Mouse (Mus musculus) hindbrain, embryonic 10.5 days (tissue): Measurements from ENCODE around the gene Pced1b. TPM values are rescaled to one million over a fixed set of nuclear protein-coding genes. Genes with fewer than 3 reads are reported as not detected.

Source experiments
- DNase-seq: peaks from one replicate; pipeline ENCODE4 v3.0.0-alpha.2; 2017; ENCODE audit warnings: low spot score
- H3K27ac ChIP-seq: fragments of 300-500 bp; sonication (generic); 2 replicates; pipeline ENCODE4 v1.5.1; 2016; ENCODE audit warnings: mild to moderate bottlenecking, moderate library complexity
- H3K27me3 ChIP-seq: fragments of 300-500 bp; sonication (generic); 2 replicates; pipeline ENCODE4 v1.6.1; 2016; ENCODE audit warnings: mild to moderate bottlenecking; ENCODE audit not compliant: poor library complexity, insufficient read depth, severe bottlenecking
- H3K36me3 ChIP-seq: fragments of 300-500 bp; sonication (generic); 2 replicates; pipeline ENCODE4 v1.6.1; 2016; ENCODE audit warnings: mild to moderate bottlenecking, moderate library complexity
- H3K4me1 ChIP-seq: fragments of 300-500 bp; sonication (generic); replicated peaks from 2 replicates; pipeline ENCODE4 v1.6.1; 2016; ENCODE audit warnings: mild to moderate bottlenecking
- H3K4me3 ChIP-seq: fragments of 300-500 bp; sonication (generic); 2 replicates; pipeline ENCODE4 v1.5.1; 2016; ENCODE audit warnings: mild to moderate bottlenecking, moderate library complexity
- H3K9me3 ChIP-seq: fragments of 300-500 bp; sonication (generic); 2 replicates; pipeline ENCODE4 v1.6.1; 2016; ENCODE audit warnings: mild to moderate bottlenecking, moderate library complexity
- WGBS: fragments of 180-500 bp; shearing (Covaris S2); methylation state at CpG from one replicate; pipeline ENCODE4 v1.1.7; 2016; 5-methylcytosine and 5-hydroxymethylcytosine counted together
- polyA plus RNA-seq: library from polyadenylated mRNA; unstranded; fragments of >200 nt; fragmentation: Nextera tagmentation; extraction: Ambion mirVana; gene quantifications from 2 replicates; pipeline ENCODE4 v1.2.1, GENCODE M21; 2016

The Pced1b gene
- polyA plus RNA-seq, 1 experiment from 2014 or later = 3.5 TPM

DNA sequence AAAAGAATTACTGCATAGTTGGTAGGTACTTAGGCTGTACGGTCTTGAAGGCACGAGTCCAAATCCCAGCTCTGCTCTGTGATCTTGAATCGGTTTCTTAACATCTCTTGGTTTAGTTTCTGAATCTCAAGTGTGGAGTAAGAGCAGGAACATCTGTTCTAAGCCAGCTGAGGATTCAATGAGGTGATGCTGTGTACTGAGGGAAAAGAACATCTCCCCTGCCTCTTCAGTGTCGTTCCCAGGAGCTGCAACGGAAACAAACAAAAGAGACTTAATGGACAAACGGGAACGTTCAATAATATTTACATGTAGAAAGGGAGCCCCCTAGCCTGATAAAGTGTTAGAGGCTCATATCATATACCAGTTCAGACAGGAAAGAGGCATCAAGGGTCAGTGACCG lies 165.4 kb downstream of the Pced1b start:
- DNase-seq = no peak
- Histone ChIP-seq H3K9me3 (peaks cover 4% of the 10 kb centered on the region), H3K4me1 (no peaks in the 10 kb centered on the region), H3K36me3 (no peaks in the 10 kb centered on the region), H3K27me3 (no peaks in the 10 kb centered on the region), H3K27ac (no peak overlapping the region), H3K4me3 (no peak overlapping the region)
- 90% methylated on average over 8 of the region's 8 CpGs for WGBS

DNA sequence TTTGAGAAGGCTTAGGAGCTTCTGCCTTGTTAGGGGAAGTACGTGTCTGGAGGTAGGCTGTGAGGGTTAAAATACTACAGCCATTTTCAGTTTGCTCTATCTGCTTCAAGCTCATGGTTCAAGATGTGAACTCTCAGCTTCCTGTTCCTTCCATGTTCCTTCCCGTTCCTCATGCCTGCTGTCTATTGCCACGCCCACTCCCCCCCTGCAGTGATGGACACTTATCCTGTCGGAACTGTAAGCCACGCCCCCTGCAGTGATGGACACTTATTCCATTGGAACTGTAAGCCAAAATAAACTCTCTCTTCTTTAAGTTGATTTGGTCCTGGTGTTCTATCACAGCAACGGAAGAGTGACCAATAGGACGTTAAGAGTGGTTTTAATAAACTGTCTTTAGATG lies 166.0 kb downstream of the Pced1b start:
- WGBS = 87% methylated on average over 7 of the region's 7 CpGs
- DNase-seq = no peak
- Histone ChIP-seq H3K27ac (no peak overlapping the region), H3K36me3 (no peaks in the 10 kb centered on the region), H3K9me3 (peaks cover 4% of the 10 kb centered on the region), H3K27me3 (no peaks in the 10 kb centered on the region), H3K4me1 (no peaks in the 10 kb centered on the region), H3K4me3 (no peak overlapping the region)

DNA sequence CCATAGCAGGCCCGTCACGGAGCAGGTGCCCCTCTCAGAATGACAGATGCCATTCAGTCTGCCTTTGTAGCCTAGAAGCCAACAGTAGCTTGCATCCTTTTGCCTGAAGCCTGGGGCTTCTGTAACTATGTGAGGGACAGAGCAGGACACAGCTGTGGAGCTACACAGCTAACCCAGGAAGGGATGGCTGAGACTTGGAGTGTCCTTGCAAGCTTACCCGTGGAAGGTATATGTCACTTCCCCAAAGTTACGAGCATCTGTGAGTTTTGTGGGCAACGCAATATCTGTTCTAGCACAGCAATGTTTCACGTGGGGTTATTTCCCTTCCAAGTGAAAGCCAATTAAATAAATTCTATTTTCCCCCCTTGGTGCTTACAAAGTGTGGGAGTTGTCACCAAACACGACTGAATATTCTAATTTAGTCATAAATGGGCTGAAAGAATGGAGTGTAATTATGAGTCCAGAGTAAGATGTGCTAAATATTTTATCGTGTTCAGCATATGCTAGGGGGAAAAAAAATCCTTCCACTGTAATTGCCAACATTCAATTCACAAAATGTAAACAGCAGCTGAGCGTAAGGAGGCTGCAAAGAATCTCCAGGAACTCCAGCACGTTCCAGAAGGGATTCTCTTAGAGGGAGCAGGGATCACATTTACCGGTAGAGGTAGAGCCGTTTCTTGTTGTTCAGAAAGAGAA lies 168.0 kb downstream of the Pced1b start:
- Histone ChIP-seq H3K36me3 (no peaks in the 10 kb centered on the region), H3K27me3 (no peaks in the 10 kb centered on the region), H3K4me3 (no peak overlapping the region), H3K9me3 (peaks cover 4% of the 10 kb centered on the region), H3K4me1 (no peaks in the 10 kb centered on the region), H3K27ac (no peak overlapping the region)
- WGBS = 89% methylated on average over 12 of the region's 12 CpGs
- DNase-seq = no peak

DNA sequence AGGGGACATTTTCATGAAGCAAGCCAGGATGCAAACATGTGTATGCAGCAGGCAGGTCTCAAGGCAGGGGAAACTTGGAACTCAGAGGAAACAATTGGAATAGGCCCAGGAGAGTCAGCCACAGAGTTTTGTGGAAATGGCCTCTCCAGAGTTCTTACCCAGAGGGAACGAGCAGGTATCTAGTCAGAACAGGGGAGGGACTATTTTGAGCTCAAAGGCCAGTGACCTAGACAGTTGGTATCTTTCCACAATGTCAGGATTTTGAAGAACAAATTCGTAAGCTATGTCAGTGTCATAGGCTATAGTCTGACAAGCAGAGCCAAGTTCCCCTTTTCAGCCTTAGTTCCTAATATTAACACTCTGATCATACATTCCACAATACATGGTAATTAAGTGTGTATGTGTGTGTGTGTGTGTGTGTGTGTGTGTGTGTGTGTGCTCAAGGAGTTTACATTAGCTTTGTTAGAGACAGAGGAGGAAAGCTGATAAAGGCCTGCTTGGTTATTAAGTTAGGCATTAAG lies 168.6 kb downstream of the Pced1b start:
- no peaks in the 10 kb centered on the region for H3K4me1 ChIP-seq
- 82% methylated on average over 2 of the region's 2 CpGs for WGBS
- no peak for DNase-seq
- no peak overlapping the region for H3K27ac ChIP-seq
- peaks cover 4% of the 10 kb centered on the region for H3K9me3 ChIP-seq
- H3K4me3 ChIP-seq = no peak overlapping the region
- H3K27me3 ChIP-seq = no peaks in the 10 kb centered on the region
- H3K36me3 ChIP-seq = no peaks in the 10 kb centered on the region

DNA sequence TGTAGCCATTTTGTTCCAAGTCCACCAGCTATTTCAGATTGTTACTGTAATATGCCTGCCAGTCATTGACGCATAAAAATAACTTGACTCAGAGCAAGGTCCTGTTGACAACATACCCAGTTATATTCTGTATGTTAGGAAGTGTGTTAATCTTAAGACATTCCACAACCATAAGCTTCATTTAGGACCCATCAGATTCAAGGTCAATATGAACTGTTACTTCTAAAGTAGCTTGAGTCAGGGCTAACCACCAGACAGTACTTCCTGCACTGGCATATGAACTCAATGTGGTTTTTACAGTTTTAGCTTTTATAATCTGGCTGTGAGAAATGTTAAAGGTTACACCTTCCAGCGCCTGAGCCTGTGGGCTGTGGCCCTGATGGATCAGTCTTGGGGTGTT lies 173.4 kb downstream of the Pced1b start:
- H3K9me3 ChIP-seq = no peaks in the 10 kb centered on the region
- no peak for DNase-seq
- no peaks in the 10 kb centered on the region for H3K4me1 ChIP-seq
- H3K27me3 ChIP-seq = no peaks in the 10 kb centered on the region
- WGBS = 92% methylated on average over 2 of the region's 2 CpGs
- no peaks in the 10 kb centered on the region for H3K36me3 ChIP-seq
- H3K4me3 ChIP-seq = no peak overlapping the region
- H3K27ac ChIP-seq = no peak overlapping the region

DNA sequence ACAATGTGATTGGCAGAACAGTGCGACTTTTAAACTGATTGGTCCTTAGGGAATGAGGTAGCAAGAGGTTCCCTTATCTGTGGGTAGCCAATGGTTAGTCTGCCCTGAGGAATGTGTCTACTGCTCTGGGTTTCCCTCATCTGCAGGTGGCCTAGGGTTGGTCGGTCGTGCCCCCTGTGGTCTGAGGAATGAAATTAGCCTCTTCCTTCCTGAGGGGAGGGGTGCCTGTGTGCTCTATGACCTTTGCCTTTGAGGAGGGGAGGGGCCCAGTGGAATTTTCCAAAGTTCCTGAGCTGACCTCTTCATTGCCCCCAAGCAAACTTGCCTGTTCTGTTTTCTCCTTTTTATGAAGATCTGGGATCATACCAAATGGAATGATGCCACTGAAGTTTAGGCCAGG lies 174.6 kb downstream of the Pced1b start:
- Histone ChIP-seq H3K27me3 (no peaks in the 10 kb centered on the region), H3K9me3 (no peaks in the 10 kb centered on the region), H3K27ac (no peak overlapping the region), H3K36me3 (no peaks in the 10 kb centered on the region), H3K4me3 (no peak overlapping the region), H3K4me1 (no peaks in the 10 kb centered on the region)
- DNase-seq = no peak
- 64% methylated on average over 3 of the region's 3 CpGs for WGBS

DNA sequence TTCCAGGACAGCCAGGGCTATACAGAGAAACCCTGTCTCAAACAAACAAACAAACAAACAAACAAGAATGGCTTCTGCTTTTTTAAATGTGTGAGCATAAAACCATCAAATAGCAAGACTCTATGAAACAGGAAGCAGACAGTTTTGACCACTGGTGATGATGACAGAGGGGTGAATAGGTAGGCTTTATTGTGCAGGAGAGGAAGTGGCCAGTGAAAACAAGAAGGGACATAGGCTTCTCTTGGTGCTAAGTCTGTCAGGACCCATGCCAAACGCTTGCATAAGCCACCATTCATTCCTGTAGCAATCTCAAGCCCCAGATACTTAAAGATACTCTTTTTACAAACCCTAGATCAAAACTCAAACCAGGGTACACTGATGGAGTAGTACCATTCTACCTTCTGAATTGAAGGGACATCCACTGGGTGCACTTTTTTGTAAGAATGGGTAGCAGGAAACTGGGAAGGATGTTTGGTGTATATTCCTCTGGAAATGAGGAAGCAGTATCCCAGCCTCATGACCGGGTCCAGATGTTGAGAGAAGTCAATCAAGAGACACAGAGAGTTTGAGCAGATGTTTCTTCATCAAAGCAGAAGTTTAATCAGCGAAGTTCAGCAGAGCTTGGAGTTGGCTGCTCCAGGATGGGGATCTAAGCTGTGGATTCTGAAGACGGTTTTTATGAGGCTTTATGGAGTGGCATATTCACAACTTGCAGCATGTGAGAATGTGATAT lies 175.5 kb downstream of the Pced1b start:
- no peak overlapping the region for H3K27ac ChIP-seq
- DNase-seq = no peak
- H3K27me3 ChIP-seq = no peaks in the 10 kb centered on the region
- 81% methylated on average over 4 of the region's 4 CpGs for WGBS
- H3K4me1 ChIP-seq = no peaks in the 10 kb centered on the region
- H3K4me3 ChIP-seq = no peak overlapping the region
- H3K36me3 ChIP-seq = no peaks in the 10 kb centered on the region
- no peaks in the 10 kb centered on the region for H3K9me3 ChIP-seq

DNA sequence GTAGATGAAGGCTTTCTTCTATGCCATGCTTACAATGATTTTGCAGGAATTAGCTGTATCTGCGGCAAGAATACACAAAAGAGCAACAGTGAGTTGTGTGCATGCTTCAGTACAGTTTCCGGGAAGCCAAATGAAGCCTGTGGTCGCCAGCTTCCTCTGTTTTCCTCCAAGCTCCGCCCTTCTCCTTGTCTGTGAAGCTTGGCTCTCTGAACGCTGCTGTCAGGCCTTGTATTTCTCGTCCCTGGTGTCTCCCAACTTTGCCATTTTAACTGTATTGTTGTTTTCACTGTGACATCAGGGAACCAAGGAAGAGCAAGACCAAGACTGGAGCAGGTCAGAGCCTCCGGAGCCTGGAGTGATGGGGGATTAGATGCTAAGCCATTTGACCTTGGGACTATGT lies 177.5 kb downstream of the Pced1b start:
- 69% methylated on average over 7 of the region's 7 CpGs for WGBS
- no peak overlapping the region for H3K4me3 ChIP-seq
- no peaks in the 10 kb centered on the region for H3K4me1 ChIP-seq
- no peaks in the 10 kb centered on the region for H3K36me3 ChIP-seq
- no peak for DNase-seq
- no peaks in the 10 kb centered on the region for H3K9me3 ChIP-seq
- H3K27me3 ChIP-seq = no peaks in the 10 kb centered on the region
- no peak overlapping the region for H3K27ac ChIP-seq

DNA sequence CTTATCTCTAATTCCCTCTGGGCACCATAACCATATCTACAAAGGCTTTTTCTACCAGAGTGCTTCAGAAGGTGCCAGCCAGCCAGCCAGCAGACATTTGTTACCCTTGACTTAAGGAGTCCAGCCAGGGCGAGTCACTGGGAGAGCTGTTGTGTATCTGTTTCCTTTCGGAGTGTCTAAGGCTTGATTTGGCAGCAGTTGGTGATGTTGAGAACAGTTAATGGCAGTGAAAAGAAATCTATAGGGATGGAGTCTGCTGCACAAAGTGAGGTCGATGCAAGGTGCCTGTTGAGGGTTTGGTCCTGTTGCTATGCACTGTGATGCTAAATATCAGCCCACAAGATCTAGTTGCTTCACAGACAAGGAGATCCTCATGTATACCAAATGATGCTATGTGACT lies 178.1 kb downstream of the Pced1b start:
- Histone ChIP-seq H3K27me3 (no peaks in the 10 kb centered on the region), H3K4me3 (no peak overlapping the region), H3K36me3 (no peaks in the 10 kb centered on the region), H3K4me1 (no peaks in the 10 kb centered on the region), H3K27ac (no peak overlapping the region), H3K9me3 (no peaks in the 10 kb centered on the region)
- WGBS = 92% methylated on average over 3 of the region's 3 CpGs
- DNase-seq = no peak

DNA sequence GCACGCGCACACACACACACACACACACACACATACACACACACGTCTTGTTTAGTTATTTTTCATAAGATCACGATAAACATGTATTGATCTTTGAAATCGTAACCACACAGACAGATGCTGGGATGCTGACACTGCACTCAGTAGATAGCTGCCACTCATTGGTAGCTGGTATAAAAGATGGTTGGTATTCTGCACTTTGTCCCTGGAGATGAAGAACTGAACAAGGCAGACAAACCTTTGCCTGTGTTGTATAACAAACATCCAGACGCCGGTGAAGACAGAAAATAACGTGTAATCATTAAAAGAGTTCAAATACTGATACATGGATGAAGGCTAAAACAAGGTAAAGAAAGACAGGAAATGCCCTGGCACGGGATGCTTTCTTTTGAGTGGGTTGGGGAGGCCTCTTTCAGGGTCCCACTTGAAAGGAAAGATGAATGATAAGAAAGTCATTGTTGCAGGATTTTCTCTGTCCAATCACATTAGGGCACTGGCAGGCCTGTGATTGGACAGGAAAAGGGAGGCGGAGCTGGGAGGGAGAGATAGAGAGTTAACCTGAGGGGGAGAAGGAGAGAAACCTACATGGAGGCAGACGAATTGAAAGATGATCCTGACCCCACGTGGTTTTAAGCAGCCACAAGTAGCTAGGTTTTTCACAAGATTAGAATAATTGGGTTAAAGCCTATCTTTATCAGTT lies 182.4 kb downstream of the Pced1b start:
- no peak for DNase-seq
- Histone ChIP-seq H3K9me3 (no peaks in the 10 kb centered on the region), H3K4me1 (no peaks in the 10 kb centered on the region), H3K4me3 (no peak overlapping the region), H3K27me3 (no peaks in the 10 kb centered on the region), H3K27ac (no peak overlapping the region), H3K36me3 (no peaks in the 10 kb centered on the region)
- 89% methylated on average over 12 of the region's 12 CpGs for WGBS

DNA sequence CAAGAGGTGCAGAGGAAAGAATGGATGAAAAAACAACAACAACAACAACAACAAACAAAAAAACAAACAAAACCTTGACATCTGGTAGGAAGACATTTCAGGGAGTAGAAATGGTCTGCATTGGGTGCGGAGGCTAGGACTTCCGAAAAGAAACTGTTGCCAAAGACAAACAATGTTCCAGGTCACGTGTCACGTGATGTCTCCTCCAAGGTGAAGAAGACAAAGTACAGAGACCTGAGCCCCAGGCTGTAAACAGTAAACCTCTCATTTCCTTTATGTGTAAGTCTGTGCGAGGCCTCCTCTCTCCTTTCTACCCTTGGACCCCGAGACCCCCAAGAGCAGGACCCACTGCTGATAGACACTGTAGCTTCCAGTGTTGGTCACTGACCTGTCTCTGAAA lies 184.6 kb downstream of the Pced1b start:
- Histone ChIP-seq H3K4me3 (no peak overlapping the region), H3K36me3 (no peaks in the 10 kb centered on the region), H3K27me3 (no peaks in the 10 kb centered on the region), H3K9me3 (no peaks in the 10 kb centered on the region; the same call in 1 of the 2 replicates), H3K4me1 (no peaks in the 10 kb centered on the region), H3K27ac (no peak overlapping the region)
- no peak for DNase-seq
- 93% methylated on average over 6 of the region's 6 CpGs for WGBS

DNA sequence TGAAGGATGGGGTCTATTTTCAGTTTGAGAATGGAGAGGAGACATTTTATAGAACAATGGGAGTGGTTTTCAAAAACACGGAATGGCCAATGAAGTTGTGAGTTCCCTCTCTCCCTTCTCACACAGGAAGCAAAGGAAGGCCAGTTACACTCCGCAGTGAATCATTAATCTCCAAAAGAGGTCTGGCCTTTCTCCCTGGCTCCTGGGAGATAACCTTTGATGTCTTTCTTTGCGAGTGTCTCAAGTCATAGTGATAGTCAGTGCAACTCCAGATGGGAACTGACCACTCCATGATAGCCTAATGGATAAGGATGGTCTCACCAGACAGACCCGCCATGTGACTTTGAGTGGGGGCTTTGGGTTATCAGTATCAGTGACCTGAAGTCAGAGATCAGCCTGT lies 185.3 kb downstream of the Pced1b start:
- no peaks in the 10 kb centered on the region for H3K36me3 ChIP-seq
- DNase-seq = no peak
- H3K4me3 ChIP-seq = no peak overlapping the region
- WGBS = 65% methylated on average over 4 of the region's 4 CpGs
- H3K4me1 ChIP-seq = no peaks in the 10 kb centered on the region
- no peaks in the 10 kb centered on the region; the same call in 1 of the 2 replicates for H3K9me3 ChIP-seq
- H3K27me3 ChIP-seq = no peaks in the 10 kb centered on the region
- H3K27ac ChIP-seq = no peak overlapping the region
